Mouse (Mus musculus): ENCODE measurements around the gene Gga3. TPM values are rescaled to one million over a fixed set of nuclear protein-coding genes. Genes with fewer than 3 reads are reported as not detected.

The Gga3 gene
- polyA plus RNA-seq, 1 experiment from 2014 or later, result 24.6 TPM

- no peaks in the 10 kb centered on the region for H3K4me1 ChIP-seq
- 52% methylated on average over 14 of the region's 14 CpGs for WGBS
- H3K27me3 ChIP-seq, result no peaks in the 10 kb centered on the region
- no peak overlapping the region for H3K27ac ChIP-seq
- H3K9me3 ChIP-seq, result no peaks in the 10 kb centered on the region
- peaks cover 26% of the 10 kb centered on the region for H3K36me3 ChIP-seq
- no peak overlapping the region for H3K4me2 ChIP-seq
- no peak for ATAC-seq (ENCODE audit: insufficient number of reproducible peaks, insufficient read depth, low FRiP score, low TSS enrichment, low read depth)
- H3K4me3 ChIP-seq, result no peak overlapping the region
- no peak overlapping the region for H3K9ac ChIP-seq
Measured at GRCm38 (mm10) chr11:115640978-115641663, 37.3 kb upstream of the Gga3 start.

GRCm38 (mm10) chr11:115640311-115640828 lies 36.5 kb upstream of the Gga3 start:
- Histone ChIP-seq H3K27ac (no peak overlapping the region), H3K27me3 (no peaks in the 10 kb centered on the region), H3K36me3 (peaks cover 20% of the 10 kb centered on the region), H3K4me2 (no peak overlapping the region), H3K9me3 (no peaks in the 10 kb centered on the region), H3K4me1 (no peaks in the 10 kb centered on the region), H3K9ac (no peak overlapping the region), H3K4me3 (no peak overlapping the region)
- 86% methylated on average over 3 of the region's 4 CpGs for WGBS
- no peak for ATAC-seq (ENCODE audit: insufficient number of reproducible peaks, insufficient read depth, low FRiP score, low TSS enrichment, low read depth)

- Histone ChIP-seq H3K9ac (peak overlapping the region; percentile 40; the same call in 1 of the 2 replicates), H3K27ac (no peak overlapping the region), H3K9me3 (no peaks in the 10 kb centered on the region), H3K4me3 (no peak overlapping the region), H3K4me2 (no peak overlapping the region), H3K27me3 (no peaks in the 10 kb centered on the region), H3K4me1 (no peaks in the 10 kb centered on the region), H3K36me3 (peaks cover 15% of the 10 kb centered on the region)
- no peak for ATAC-seq (ENCODE audit: insufficient number of reproducible peaks, insufficient read depth, low FRiP score, low TSS enrichment, low read depth)
- 83% methylated on average over 4 of the region's 4 CpGs for WGBS
Measured at GRCm38 (mm10) chr11:115639540-115639939, 35.7 kb upstream of the Gga3 start.

GRCm38 (mm10) chr11:115638498-115639409 lies 34.9 kb upstream of the Gga3 start:
- Histone ChIP-seq H3K27ac (no peak overlapping the region), H3K27me3 (no peaks in the 10 kb centered on the region), H3K9ac (peak overlapping the region; percentile 40; the same call in 1 of the 2 replicates), H3K4me3 (no peak overlapping the region), H3K36me3 (peaks cover 9% of the 10 kb centered on the region), H3K4me1 (no peaks in the 10 kb centered on the region), H3K4me2 (no peak overlapping the region), H3K9me3 (no peaks in the 10 kb centered on the region)
- 68% methylated on average over 5 of the region's 5 CpGs for WGBS
- no peak for ATAC-seq (ENCODE audit: insufficient number of reproducible peaks, insufficient read depth, low FRiP score, low TSS enrichment, low read depth)

GRCm38 (mm10) chr11:115636960-115637359 lies 33.1 kb upstream of the Gga3 start:
- Histone ChIP-seq H3K4me2 (no peak overlapping the region), H3K4me1 (no peaks in the 10 kb centered on the region), H3K27me3 (no peaks in the 10 kb centered on the region), H3K9ac (no peak overlapping the region), H3K27ac (no peak overlapping the region), H3K36me3 (no peaks in the 10 kb centered on the region), H3K4me3 (no peak overlapping the region), H3K9me3 (no peaks in the 10 kb centered on the region)
- no peak for ATAC-seq (ENCODE audit: insufficient number of reproducible peaks, insufficient read depth, low FRiP score, low TSS enrichment, low read depth)
- 72% methylated on average over 3 of the region's 3 CpGs for WGBS

- Histone ChIP-seq H3K36me3 (no peaks in the 10 kb centered on the region), H3K4me2 (no peak overlapping the region), H3K4me3 (no peak overlapping the region), H3K27ac (no peak overlapping the region), H3K9me3 (no peaks in the 10 kb centered on the region), H3K27me3 (no peaks in the 10 kb centered on the region), H3K4me1 (no peaks in the 10 kb centered on the region; the same call in 1 of the 2 replicates), H3K9ac (no peak overlapping the region)
- whole genome bisulfite sequencing, result 64% methylated on average over 8 of the region's 8 CpGs
- ATAC-seq (ENCODE audit: insufficient number of reproducible peaks, insufficient read depth, low FRiP score, low TSS enrichment, low read depth), result no peak
Measured at GRCm38 (mm10) chr11:115635484-115635883, 31.6 kb upstream of the Gga3 start.

- 86% methylated on average over 8 of the region's 8 CpGs for WGBS
- H3K36me3 ChIP-seq, result no peaks in the 10 kb centered on the region
- no peak overlapping the region for H3K4me3 ChIP-seq
- H3K27me3 ChIP-seq, result no peaks in the 10 kb centered on the region
- H3K9me3 ChIP-seq, result no peaks in the 10 kb centered on the region
- ATAC-seq (ENCODE audit: insufficient number of reproducible peaks, insufficient read depth, low FRiP score, low TSS enrichment, low read depth), result no peak
- H3K27ac ChIP-seq, result no peak overlapping the region
- H3K4me1 ChIP-seq, result no peaks in the 10 kb centered on the region; the same call in 1 of the 2 replicates
- H3K4me2 ChIP-seq, result no peak overlapping the region
- H3K9ac ChIP-seq, result no peak overlapping the region
Measured at GRCm38 (mm10) chr11:115635041-115635440, 31.2 kb upstream of the Gga3 start.

- Histone ChIP-seq H3K9me3 (no peaks in the 10 kb centered on the region), H3K27me3 (no peaks in the 10 kb centered on the region), H3K27ac (no peak overlapping the region), H3K4me3 (no peak overlapping the region), H3K36me3 (no peaks in the 10 kb centered on the region), H3K9ac (no peak overlapping the region), H3K4me1 (no peaks in the 10 kb centered on the region; the same call in 1 of the 2 replicates), H3K4me2 (no peak overlapping the region)
- 75% methylated on average over 4 of the region's 4 CpGs for WGBS
- ATAC-seq (ENCODE audit: insufficient number of reproducible peaks, insufficient read depth, low FRiP score, low TSS enrichment, low read depth), result no peak
Measured at GRCm38 (mm10) chr11:115634109-115634508, 30.3 kb upstream of the Gga3 start.

GRCm38 (mm10) chr11:115632862-115633261 lies 29.0 kb upstream of the Gga3 start:
- H3K9ac ChIP-seq, result no peak overlapping the region
- H3K4me3 ChIP-seq, result no peak overlapping the region
- ATAC-seq (ENCODE audit: insufficient number of reproducible peaks, insufficient read depth, low FRiP score, low TSS enrichment, low read depth), result no peak
- no peaks in the 10 kb centered on the region for H3K36me3 ChIP-seq
- no peak overlapping the region for H3K4me2 ChIP-seq
- no peaks in the 10 kb centered on the region; the same call in 1 of the 2 replicates for H3K4me1 ChIP-seq
- H3K27me3 ChIP-seq, result no peaks in the 10 kb centered on the region
- WGBS, result 87% methylated on average over 10 of the region's 10 CpGs
- H3K9me3 ChIP-seq, result no peaks in the 10 kb centered on the region
- no peak overlapping the region for H3K27ac ChIP-seq

GRCm38 (mm10) chr11:115632247-115632646 lies 28.4 kb upstream of the Gga3 start:
- Histone ChIP-seq H3K36me3 (no peaks in the 10 kb centered on the region), H3K4me2 (no peak overlapping the region), H3K9ac (no peak overlapping the region), H3K27me3 (no peaks in the 10 kb centered on the region), H3K4me1 (peaks cover 1% of the 10 kb centered on the region; the same call in 1 of the 2 replicates), H3K9me3 (no peaks in the 10 kb centered on the region), H3K4me3 (no peak overlapping the region), H3K27ac (no peak overlapping the region)
- WGBS, result 75% methylated on average over 7 of the region's 7 CpGs
- ATAC-seq (ENCODE audit: insufficient number of reproducible peaks, insufficient read depth, low FRiP score, low TSS enrichment, low read depth), result no peak

GRCm38 (mm10) chr11:115631505-115631890 lies 27.6 kb upstream of the Gga3 start:
- no peak for ATAC-seq (ENCODE audit: insufficient number of reproducible peaks, insufficient read depth, low FRiP score, low TSS enrichment, low read depth)
- H3K4me1 ChIP-seq, result peaks cover 7% of the 10 kb centered on the region; the same call in 1 of the 2 replicates
- no peak overlapping the region for H3K9ac ChIP-seq
- no peaks in the 10 kb centered on the region for H3K27me3 ChIP-seq
- H3K4me2 ChIP-seq, result 0 out of 2 replicates have a peak overlapping the region, but pooled peaks have one; percentile 0
- H3K9me3 ChIP-seq, result no peaks in the 10 kb centered on the region
- no peak overlapping the region for H3K27ac ChIP-seq
- no peaks in the 10 kb centered on the region for H3K36me3 ChIP-seq
- WGBS, result 28% methylated on average over 3 of the region's 3 CpGs
- no peak overlapping the region for H3K4me3 ChIP-seq
